Comparison of ENCODE assay signal across 9 mouse cellular contexts in the genomic region with DNA sequence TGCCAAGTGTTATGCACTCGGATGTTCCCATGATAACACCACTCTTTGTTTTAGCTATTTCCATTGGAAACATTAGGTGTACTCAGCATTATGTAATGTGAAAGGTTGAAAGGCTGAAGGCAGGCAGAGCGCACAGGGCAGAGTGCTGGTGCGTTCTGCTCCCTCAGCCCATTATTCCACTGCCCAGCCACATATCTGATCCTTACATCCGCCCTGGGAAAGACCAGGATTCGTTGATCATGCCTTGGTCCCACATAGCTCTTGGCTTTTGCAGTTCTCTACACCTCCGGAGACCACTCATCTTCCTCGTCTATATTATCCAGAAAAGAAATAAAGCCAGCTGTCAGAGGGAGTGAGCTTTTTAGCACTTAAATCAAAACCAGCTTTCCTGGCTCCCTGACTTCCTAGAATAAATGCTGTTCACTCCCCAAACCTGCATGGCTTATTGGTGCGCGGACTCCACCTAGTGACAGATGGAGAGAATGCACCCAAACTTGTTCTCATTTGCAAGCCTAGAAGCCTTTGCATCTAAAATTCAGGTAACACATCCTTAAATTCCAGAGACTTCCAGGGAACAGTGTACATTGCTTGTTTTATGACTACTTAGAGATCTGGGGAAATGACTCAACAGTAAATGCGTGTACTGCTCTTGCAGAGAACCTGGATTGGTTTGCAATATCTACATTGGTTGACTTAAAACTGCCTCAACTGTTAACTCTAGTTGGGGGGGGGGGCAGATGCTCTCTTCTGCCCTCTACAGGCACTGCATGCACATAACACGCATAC. TPM values are rescaled to one million over a fixed set of nuclear protein-coding genes. Genes with fewer than 3 reads are reported as not detected.
DNase-seq lines count a peak whose midpoint lies in the region; ATAC-seq and TF ChIP-seq lines count a peak whose summit lies in the region.
"Had no signal": no experiment of that assay in that cellular context is flagged by ENCODE, and none has a peak within 500 bp of the region (broad histone marks: within the 10 kb centered on the region; RNA-seq: fewer than 3 reads in every experiment).

No protein-coding gene starts in this region.

- H3K4me3 ChIP-seq in E14TG2a.4 (replicated peaks; ENCODE audit: low read length): no peak overlapping the region
- no peak overlapping the region for H3K4me3 ChIP-seq in embryonic facial prominence, embryonic 11.5 days (ENCODE audit: low read depth, low read length)
- no peak overlapping the region for H3K4me3 ChIP-seq in lung, postnatal 0 days (ENCODE audit: low read depth, low read length)
- H3K4me3 ChIP-seq: heart, embryonic 13.5 days had no signal

- no peak overlapping the region for H3K4me2 ChIP-seq in embryonic facial prominence, embryonic 11.5 days (ENCODE audit: low read depth, low read length)
- H3K4me2 ChIP-seq in lung, postnatal 0 days (replicated peaks; ENCODE audit: low read depth, low read length): no peak overlapping the region
- H3K4me2 ChIP-seq: heart, embryonic 13.5 days had no signal

- no peak overlapping the region for H3K9ac ChIP-seq in embryonic facial prominence, embryonic 11.5 days (replicated peaks; ENCODE audit: low read length)
- H3K9ac ChIP-seq in lung, postnatal 0 days (replicated peaks; ENCODE audit: low read depth): no peak overlapping the region
- H3K9ac ChIP-seq: heart, embryonic 13.5 days had no signal

- H3K27ac ChIP-seq in embryonic facial prominence, embryonic 11.5 days (replicated peaks; ENCODE audit: low read depth, low read length): no peak overlapping the region
- no peak overlapping the region for H3K27ac ChIP-seq in lung, postnatal 0 days (ENCODE audit: low read length)
- H3K27ac ChIP-seq: heart, embryonic 13.5 days had no signal

- H3K27me3 ChIP-seq in E14TG2a.4 (ENCODE audit: insufficient read depth, low read length): no peaks in the 10 kb centered on the region
- no peaks in the 10 kb centered on the region for H3K27me3 ChIP-seq in embryonic facial prominence, embryonic 11.5 days (ENCODE audit: control insufficient read depth, insufficient read depth, low read length)
- H3K27me3 ChIP-seq in lung, postnatal 0 days (replicated peaks; ENCODE audit: insufficient read depth, low read length): no peaks in the 10 kb centered on the region
- H3K27me3 ChIP-seq: heart, embryonic 13.5 days had no signal

- intact Hi-C loops in heart, postnatal 14 days (cut with DNase I): loop anchor here (1.0 to 5.0 kb wide), 2 partner anchors 446 to 911 kb away; no protein-coding TSS in a partner anchor

- no peak for TF ChIP-seq EP300 in lung, postnatal 0 days (IDR thresholded peaks at IDR 0.05)

- peaks cover 10% of the 10 kb centered on the region for H3K4me1 ChIP-seq in E14TG2a.4 (replicated peaks; ENCODE audit: low read depth, low read length)
- H3K4me1 ChIP-seq in embryonic facial prominence, embryonic 11.5 days (ENCODE audit: control insufficient read depth, insufficient read depth, low read length): no peaks in the 10 kb centered on the region
- H3K4me1 ChIP-seq in lung, postnatal 0 days (ENCODE audit: insufficient read depth, low read depth, low read length): no peaks in the 10 kb centered on the region
- H3K4me1 ChIP-seq: heart, embryonic 13.5 days had no signal

- 0 out of 2 replicates have a peak, but pooled peaks have one; percentile 39 for ATAC-seq in embryonic facial prominence, embryonic 11.5 days (replicated peaks; ENCODE audit: insufficient number of reproducible peaks, low FRiP score, low TSS enrichment, low read depth)
- peak; percentile 37 for ATAC-seq in lung, postnatal 0 days
- no peak for ATAC-seq in megakaryocyte, adult 5-6 weeks (ENCODE audit: poor library complexity, severe bottlenecking)

- DNase-seq in adrenal gland, postnatal 14 days: peak; percentile 75
- DNase-seq in embryonic facial prominence, embryonic 11.5 days (ENCODE audit: low spot score): peak; percentile 91
- DNase-seq in heart, postnatal 14 days: peak; percentile 55 to 73
- DNase-seq in layer of hippocampus, adult 8-10 months (ENCODE audit: low spot score in 2 of 2): peak; percentile 85 to 92
- DNase-seq in lung, postnatal 0 days (ENCODE audit: low spot score): peak; percentile 83
- DNase-seq in retina, postnatal 7 days (ENCODE audit: low read depth, low spot score): peak; percentile 58

- peak; percentile 74 for TF ChIP-seq CTCF in E14TG2a.4 (conservative IDR thresholded peaks at IDR 0.05; ENCODE audit: low read length)
- TF ChIP-seq CTCF in lung, postnatal 0 days (IDR thresholded peaks at IDR 0.05): peak; percentile 88

- 34% methylated on average over 11 of the region's 11 CpGs for WGBS in embryonic facial prominence, embryonic 11.5 days
- WGBS in lung, postnatal 0 days: 31% methylated on average over 11 of the region's 11 CpGs

- no peaks in the 10 kb centered on the region for H3K36me3 ChIP-seq in E14TG2a.4 (ENCODE audit: insufficient read depth, low read length)
- H3K36me3 ChIP-seq in embryonic facial prominence, embryonic 11.5 days (replicated peaks; ENCODE audit: control insufficient read depth, insufficient read depth, low read depth, low read length): no peaks in the 10 kb centered on the region
- no peaks in the 10 kb centered on the region for H3K36me3 ChIP-seq in lung, postnatal 0 days (ENCODE audit: insufficient read depth, low read length)
- H3K36me3 ChIP-seq: heart, embryonic 13.5 days had no signal

- no peaks in the 10 kb centered on the region for H3K9me3 ChIP-seq in E14TG2a.4 (ENCODE audit: low read length)
- H3K9me3 ChIP-seq in embryonic facial prominence, embryonic 11.5 days (replicated peaks; ENCODE audit: control insufficient read depth, low read length): no peaks in the 10 kb centered on the region
- H3K9me3 ChIP-seq in lung, postnatal 0 days (ENCODE audit: low read length): no peaks in the 10 kb centered on the region
- H3K9me3 ChIP-seq: heart, embryonic 13.5 days had no signal

RNA-seq across cellular contexts. Expression of gene Gm8994, which starts 26.3 kb away (rescaled TPM):
- not detected in 2 replicates for total RNA-seq in adrenal gland, postnatal 14 days (2021)
- not detected in 2 replicates for polyA plus RNA-seq in embryonic facial prominence, embryonic 11.5 days (2014; fragmentation: Nextera tagmentation; extraction: Ambion mirVana)
- not detected for total RNA-seq in heart, postnatal 14 days (2021)
- total RNA-seq in layer of hippocampus, adult 8-10 months (2022): not detected
- polyA plus RNA-seq in lung, postnatal 0 days (2015; fragmentation: Nextera tagmentation; extraction: Ambion mirVana): not detected in 2 replicates
- total RNA-seq in megakaryocyte, adult 5-6 weeks (2015): not detected in 2 replicates
- not detected in 2 replicates for total RNA-seq in megakaryocyte, adult 5-6 weeks (2017)
- polyA plus RNA-seq: heart, embryonic 13.5 days had no signal
